Mouse (Mus musculus): ENCODE measurements around the gene Onecut1. TPM values are rescaled to one million over a fixed set of nuclear protein-coding genes. Genes with fewer than 3 reads are reported as not detected.

Onecut1 gene
- not detected in 2 replicates for polyA plus RNA-seq (2012; rRNA removed)

DNA sequence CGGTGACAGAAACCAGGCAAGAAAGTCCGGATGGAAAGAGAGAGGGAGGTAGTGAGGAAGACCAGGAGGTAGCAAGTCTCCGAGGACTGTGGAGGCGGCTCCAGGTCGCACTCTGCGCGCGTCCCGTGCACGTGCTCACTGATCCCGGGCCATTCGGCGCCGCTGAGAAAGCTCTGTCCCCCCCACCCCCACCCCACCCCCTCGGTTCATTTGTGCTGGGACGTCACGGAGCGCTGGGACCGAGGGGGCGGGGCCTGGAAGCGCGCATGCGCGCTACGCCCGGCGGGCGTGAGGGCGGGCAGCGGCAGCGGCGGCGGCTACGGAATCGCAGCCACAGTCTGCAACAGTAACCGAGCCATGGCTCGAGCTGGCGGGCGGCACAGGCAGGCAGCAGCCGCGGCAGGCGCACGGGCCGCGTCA, at the start of gene Onecut1:
Gene Onecut1 (plus strand): TSS at position 361 of the 420 bp plus-strand sequence.

Other genes with a start within 250 kb of the Onecut1 start
- 1.00 and 3.0 TPM in 2 replicates for gene Fam214a, start 91.0 kb downstream of the Onecut1 start, polyA plus RNA-seq (2012; rRNA removed)
- 1.6 and 1.9 TPM in 2 replicates for gene Arpp19, start 175.7 kb downstream of the Onecut1 start, polyA plus RNA-seq (2012; rRNA removed)
- gene Myo5a, start 209.1 kb downstream of the Onecut1 start, polyA plus RNA-seq (2012; rRNA removed) = 0.47 and 0.84 TPM in 2 replicates